Mouse (Mus musculus) heart, embryonic 14.5 days (tissue): ENCODE data around the gene Zbtb7a. TPM values are rescaled to one million over a fixed set of nuclear protein-coding genes. Genes with fewer than 3 reads are reported as not detected.
"Not testable (repeated sequence)": the region's sequence is repeated elsewhere in the genome, so short reads cannot be mapped to it uniquely, and the experiment has no call there.

Experiments
- ATAC-seq: fragments of 200-750 bp; cut with Nextera tagmentation; 2 replicates; pipeline ENCODE4 v1.8.0; 2017; ENCODE audit warnings: low read depth, moderate TSS enrichment; ENCODE audit not compliant: insufficient number of reproducible peaks, insufficient read depth, low FRiP score
- H3K27ac ChIP-seq, 2 experiments: fragments of 200-500 bp in 1 of 2; fragments of 300-500 bp in 1 of 2; sonication (generic) in 1 of 2; replicated peaks in 1 of 2; 2 replicates each; pipeline ENCODE4 v1.5.1; 2012 to 2014; ENCODE audit warnings: low read depth in 2 of 2, low read length in 2 of 2, control low read depth in 1 of 2, mild to moderate bottlenecking in 1 of 2, mixed read lengths in 1 of 2; ENCODE audit not compliant: control insufficient read depth in 1 of 2, insufficient read depth in 1 of 2
- H3K27me3 ChIP-seq: fragments of 300-500 bp; sonication (generic); 2 replicates; pipeline ENCODE4 v1.6.1; 2014; ENCODE audit warnings: mild to moderate bottlenecking, low read length, control low read depth; ENCODE audit not compliant: control insufficient read depth, insufficient read depth
- H3K36me3 ChIP-seq: fragments of 300-500 bp; sonication (generic); 2 replicates; pipeline ENCODE4 v1.6.1; 2014; ENCODE audit warnings: mild to moderate bottlenecking, control low read depth, low read length, mixed read lengths; ENCODE audit not compliant: control insufficient read depth, insufficient read depth
- H3K4me1 ChIP-seq, 2 experiments: fragments of 200-500 bp in 1 of 2; fragments of 300-500 bp in 1 of 2; sonication (generic) in 1 of 2; 2 replicates each; pipeline ENCODE4 v1.6.1; 2012 to 2014; ENCODE audit warnings: low read length in 2 of 2, control low read depth in 1 of 2, mixed read lengths in 1 of 2; ENCODE audit not compliant: control insufficient read depth in 2 of 2, insufficient read depth in 2 of 2
- H3K4me2 ChIP-seq: fragments of 300-500 bp; sonication (generic); 2 replicates; pipeline ENCODE4 v1.6.1; 2014; ENCODE audit warnings: mild to moderate bottlenecking, low read length
- H3K4me3 ChIP-seq, 2 experiments: fragments of 200-500 bp in 1 of 2; fragments of 300-500 bp in 1 of 2; sonication (generic) in 1 of 2; 2 replicates each; pipeline ENCODE4 v1.5.1; 2012 to 2014; ENCODE audit warnings: low read length in 2 of 2, mild to moderate bottlenecking in 2 of 2, control low read depth in 1 of 2, low read depth in 1 of 2, moderate library complexity in 1 of 2; ENCODE audit not compliant: control insufficient read depth in 1 of 2, insufficient read depth in 1 of 2
- H3K9ac ChIP-seq: fragments of 300-500 bp; sonication (generic); 2 replicates; pipeline ENCODE4 v1.6.1; 2014; ENCODE audit warnings: mild to moderate bottlenecking, low read length
- H3K9me3 ChIP-seq: fragments of 300-500 bp; sonication (generic); 2 replicates; pipeline ENCODE4 v1.6.1; 2016; ENCODE audit warnings: low read length, control low read depth; ENCODE audit not compliant: control insufficient read depth
- WGBS: fragments of 180-500 bp; shearing (Covaris S2); extraction: QIAGEN DNeasy Blood & Tissue Kit; methylation state at CpG from one replicate; pipeline ENCODE4 v1.1.7; 2014; 5-methylcytosine and 5-hydroxymethylcytosine counted together
- polyA plus RNA-seq: library from polyadenylated mRNA; unstranded; fragments of >200 nt; fragmentation: Nextera tagmentation; extraction: Ambion mirVana; gene quantifications from 2 replicates; pipeline ENCODE4 v1.2.1, GENCODE M21; 2014

Zbtb7a gene
- polyA plus RNA-seq, 1 experiment from 2014 or later: 16.8 TPM

DNA sequence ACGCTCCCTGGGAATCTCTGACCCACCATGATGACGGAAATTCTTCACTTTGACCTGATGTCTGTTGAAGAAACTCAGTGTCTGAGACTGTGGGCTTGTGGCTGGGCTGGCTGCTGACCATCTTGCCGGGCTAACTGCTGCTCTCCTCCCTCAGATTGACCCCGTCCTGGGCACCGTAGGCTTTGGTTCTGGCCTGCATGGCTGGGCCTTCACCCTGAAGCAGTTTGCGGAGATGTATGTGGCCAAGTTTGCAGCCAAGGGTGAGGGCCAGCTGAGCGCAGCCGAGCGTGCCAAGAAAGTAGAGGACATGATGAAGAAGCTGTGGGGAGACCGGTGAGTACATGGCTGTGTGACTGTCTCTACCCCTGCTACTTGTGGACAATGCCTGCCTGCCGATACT lies 43.9 kb downstream of the Zbtb7a start:
- Histone ChIP-seq H3K36me3 (peaks cover 54% of the 10 kb centered on the region), H3K27me3 (no peaks in the 10 kb centered on the region), H3K9ac (no peak overlapping the region), H3K4me1 (peaks cover 11 to 48% of the 10 kb centered on the region in 2 experiments), H3K4me2 (no peak overlapping the region), H3K9me3 (no peaks in the 10 kb centered on the region), H3K4me3 (no peak overlapping the region), H3K27ac (no peak overlapping the region)
- ATAC-seq: no peak
- WGBS: 92% methylated on average over 11 of the region's 11 CpGs

DNA sequence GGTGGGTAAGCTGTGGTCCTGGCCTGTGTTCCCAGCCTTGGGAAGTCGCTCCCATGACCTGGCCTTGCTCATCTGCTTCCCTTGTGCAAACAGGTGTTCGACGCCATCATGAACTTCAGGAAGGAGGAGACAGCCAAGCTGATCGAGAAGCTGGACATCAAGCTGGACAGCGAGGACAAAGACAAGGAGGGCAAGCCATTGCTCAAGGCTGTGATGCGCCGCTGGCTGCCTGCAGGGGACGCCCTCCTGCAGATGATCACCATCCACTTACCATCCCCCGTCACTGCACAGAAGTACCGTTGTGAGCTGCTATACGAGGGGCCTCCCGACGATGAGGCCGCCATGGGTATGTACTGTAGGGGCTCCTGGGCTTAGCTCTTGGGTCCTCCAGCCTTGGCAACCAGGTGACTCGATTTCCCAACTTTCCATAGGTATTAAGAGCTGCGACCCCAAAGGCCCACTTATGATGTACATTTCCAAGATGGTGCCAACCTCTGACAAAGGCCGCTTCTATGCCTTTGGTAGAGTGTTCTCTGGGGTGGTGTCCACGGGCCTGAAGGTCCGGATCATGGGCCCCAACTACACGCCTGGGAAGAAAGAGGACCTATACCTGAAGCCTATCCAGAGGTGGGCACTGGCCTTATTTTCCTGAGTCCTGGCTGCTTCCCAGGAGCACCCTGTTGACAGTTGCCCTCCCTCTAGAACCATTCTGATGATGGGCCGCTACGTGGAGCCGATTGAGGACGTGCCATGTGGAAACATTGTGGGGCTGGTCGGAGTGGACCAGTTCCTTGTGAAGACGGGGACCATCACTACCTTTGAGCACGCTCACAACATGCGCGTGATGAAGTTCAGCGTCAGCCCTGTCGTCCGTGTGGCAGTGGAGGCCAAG lies 44.7 kb downstream of the Zbtb7a start:
- Histone ChIP-seq H3K4me2 (no peak overlapping the region), H3K36me3 (peaks cover 61% of the 10 kb centered on the region), H3K27ac (no peak overlapping the region), H3K9ac (no peak overlapping the region), H3K4me3 (no peak overlapping the region), H3K27me3 (no peaks in the 10 kb centered on the region), H3K9me3 (no peaks in the 10 kb centered on the region), H3K4me1 (peaks cover 14 to 51% of the 10 kb centered on the region in 2 experiments)
- 88% methylated on average over 32 of the region's 32 CpGs for WGBS
- ATAC-seq: no peak

DNA sequence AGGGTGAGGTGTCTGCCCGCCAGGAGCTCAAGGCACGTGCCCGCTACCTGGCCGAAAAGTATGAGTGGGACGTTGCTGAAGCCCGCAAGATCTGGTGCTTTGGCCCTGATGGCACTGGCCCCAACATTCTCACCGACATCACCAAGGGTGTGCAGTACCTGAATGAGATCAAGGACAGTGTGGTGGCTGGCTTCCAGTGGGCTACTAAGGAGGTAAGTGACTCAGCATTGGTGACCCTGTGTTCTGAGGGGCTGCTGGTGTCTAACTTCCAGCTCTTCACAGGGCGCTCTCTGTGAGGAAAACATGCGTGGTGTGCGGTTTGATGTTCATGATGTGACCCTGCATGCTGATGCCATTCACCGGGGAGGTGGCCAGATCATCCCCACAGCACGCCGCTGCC lies 45.9 kb downstream of the Zbtb7a start:
- H3K4me3 ChIP-seq: no peak overlapping the region
- H3K27me3 ChIP-seq: no peaks in the 10 kb centered on the region
- H3K36me3 ChIP-seq: peaks cover 72% of the 10 kb centered on the region
- no peak overlapping the region; a peak in 1 of 4 replicates for H3K27ac ChIP-seq
- H3K4me2 ChIP-seq: no peak overlapping the region
- WGBS: 94% methylated on average over 13 of the region's 13 CpGs
- peaks cover 18 to 50% of the 10 kb centered on the region in 2 experiments for H3K4me1 ChIP-seq
- no peak for ATAC-seq
- no peak overlapping the region for H3K9ac ChIP-seq
- no peaks in the 10 kb centered on the region for H3K9me3 ChIP-seq

DNA sequence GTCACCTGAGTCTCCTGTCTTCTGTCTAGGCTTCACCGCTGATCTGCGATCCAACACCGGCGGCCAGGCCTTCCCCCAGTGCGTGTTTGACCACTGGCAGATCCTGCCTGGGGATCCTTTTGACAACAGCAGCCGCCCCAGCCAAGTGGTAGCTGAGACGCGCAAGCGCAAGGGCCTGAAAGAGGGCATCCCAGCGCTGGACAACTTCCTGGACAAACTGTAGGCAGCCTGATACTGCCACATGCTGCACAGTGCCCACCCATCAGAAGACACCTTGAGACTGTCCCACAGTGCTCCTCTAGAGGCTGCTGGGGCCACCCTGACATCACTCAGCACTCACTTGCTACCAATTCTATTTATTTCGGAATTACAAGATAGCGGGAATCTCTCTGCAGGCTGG lies 46.8 kb downstream of the Zbtb7a start:
- 68% methylated on average over 12 of the region's 12 CpGs for WGBS
- not testable (repeated sequence) for H3K4me3 ChIP-seq, ATAC-seq, H3K9ac ChIP-seq, H3K4me2 ChIP-seq, H3K27me3 ChIP-seq, H3K9me3 ChIP-seq
- H3K27ac ChIP-seq: peak overlapping the region in 1 of 2 experiments; percentile 33; a peak in 1 of 4 replicates
- H3K36me3 ChIP-seq: peaks cover 79% of the 10 kb centered on the region
- H3K4me1 ChIP-seq: peaks cover 18 to 50% of the 10 kb centered on the region in 2 experiments

DNA sequence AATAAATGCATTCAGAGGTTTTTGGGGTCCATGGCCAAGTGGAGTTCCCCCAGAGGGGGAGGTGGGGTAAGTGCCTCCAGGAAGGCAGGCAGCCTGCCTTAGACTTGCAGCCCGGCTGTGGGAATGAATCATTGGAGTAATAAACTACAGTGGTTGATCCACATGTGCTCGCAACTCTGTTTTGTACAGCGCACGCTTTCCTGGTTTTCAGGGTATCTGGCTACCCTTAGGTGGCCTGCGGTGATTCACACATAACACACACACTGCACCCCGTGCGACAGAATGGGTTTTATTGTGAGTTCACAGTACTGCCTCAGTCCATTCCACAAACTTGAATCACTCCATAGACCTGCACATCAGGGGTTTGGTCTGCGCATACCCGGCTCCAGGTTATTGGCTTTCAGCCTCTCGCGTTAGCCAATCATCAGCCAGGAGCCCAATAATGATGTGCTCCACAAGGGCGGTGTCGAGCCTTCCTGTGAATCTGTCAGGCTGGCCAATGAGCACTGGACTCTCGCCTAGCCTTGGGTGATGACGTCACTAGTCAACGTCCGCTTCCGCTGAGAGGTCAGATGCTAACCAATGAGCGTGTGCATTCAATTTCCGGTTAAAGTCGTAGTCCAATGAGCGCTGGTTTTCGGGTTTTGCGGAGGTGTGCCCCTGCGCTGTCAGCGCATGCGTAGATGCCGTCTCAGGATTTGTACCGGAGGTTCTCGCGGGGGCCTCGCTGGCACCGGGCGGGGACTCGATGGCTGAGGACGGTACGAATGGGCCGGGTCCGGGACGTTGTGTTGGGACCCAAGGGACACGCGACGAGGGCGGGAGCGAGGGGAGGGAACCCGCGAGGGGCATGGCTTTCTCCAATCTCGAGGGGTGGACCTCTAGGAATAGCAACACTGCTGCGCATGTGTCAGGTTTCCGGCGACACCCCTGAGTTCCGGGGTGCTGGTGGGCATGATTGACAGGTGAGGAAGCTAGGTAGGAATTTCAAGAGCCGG lies 47.6 kb downstream of the Zbtb7a start, which contains the start of gene Dapk3:
Gene Dapk3, plus strand, starts transcription at position 670 of the 998 bp plus-strand sequence.
- peak within 1 kb of the TSS; percentile 92 to 93 for H3K27ac ChIP-seq
- no peaks in the 10 kb centered on the region for H3K27me3 ChIP-seq
- H3K9ac ChIP-seq: peak within 1 kb of the TSS; percentile 86
- WGBS: 6% methylated on average over 53 of the region's 53 CpGs
- ATAC-seq: peak; percentile 85
- H3K4me3 ChIP-seq: peak within 1 kb of the TSS; percentile 71 to 88
- H3K4me2 ChIP-seq: peak within 1 kb of the TSS; percentile 78
- H3K4me1 ChIP-seq: peaks cover 18 to 48% of the 10 kb centered on the region in 2 experiments
- H3K9me3 ChIP-seq: no peaks in the 10 kb centered on the region
- H3K36me3 ChIP-seq: peaks cover 83% of the 10 kb centered on the region

DNA sequence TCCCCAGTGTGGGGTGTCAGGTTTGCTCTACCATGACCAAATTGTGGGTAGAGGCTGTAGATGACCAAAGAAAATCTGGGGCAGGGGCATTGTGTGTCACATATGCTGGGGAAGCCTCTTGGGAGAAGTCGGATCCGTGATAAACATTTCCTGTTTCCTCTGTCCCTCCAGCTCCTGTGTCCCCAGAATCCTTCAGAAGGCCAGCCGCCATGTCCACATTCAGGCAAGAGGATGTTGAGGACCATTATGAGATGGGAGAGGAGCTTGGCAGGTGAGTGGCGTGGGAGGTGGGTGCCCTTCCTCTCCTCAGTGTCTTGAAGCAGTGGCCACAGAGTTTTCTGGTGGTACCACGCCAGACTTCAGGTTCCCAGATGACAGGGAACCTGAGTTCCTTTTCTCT lies 48.8 kb downstream of the Zbtb7a start, which contains the start of gene 4930442H23Rik:
Gene 4930442H23Rik, minus strand, starts transcription at position 45 of the 400 bp plus-strand sequence.
- no peaks in the 10 kb centered on the region for H3K27me3 ChIP-seq
- H3K9ac ChIP-seq: peak within 1 kb of the TSS; percentile 86
- peaks cover 18 to 36% of the 10 kb centered on the region in 2 experiments for H3K4me1 ChIP-seq
- H3K27ac ChIP-seq: peak within 1 kb of the TSS; percentile 92 to 93
- WGBS: 73% methylated on average over 5 of the region's 5 CpGs
- H3K9me3 ChIP-seq: no peaks in the 10 kb centered on the region
- H3K4me2 ChIP-seq: peak within 1 kb of the TSS; percentile 78
- peaks cover 76% of the 10 kb centered on the region for H3K36me3 ChIP-seq
- peak within 1 kb of the TSS; percentile 71 to 88 for H3K4me3 ChIP-seq
- ATAC-seq: no peak

DNA sequence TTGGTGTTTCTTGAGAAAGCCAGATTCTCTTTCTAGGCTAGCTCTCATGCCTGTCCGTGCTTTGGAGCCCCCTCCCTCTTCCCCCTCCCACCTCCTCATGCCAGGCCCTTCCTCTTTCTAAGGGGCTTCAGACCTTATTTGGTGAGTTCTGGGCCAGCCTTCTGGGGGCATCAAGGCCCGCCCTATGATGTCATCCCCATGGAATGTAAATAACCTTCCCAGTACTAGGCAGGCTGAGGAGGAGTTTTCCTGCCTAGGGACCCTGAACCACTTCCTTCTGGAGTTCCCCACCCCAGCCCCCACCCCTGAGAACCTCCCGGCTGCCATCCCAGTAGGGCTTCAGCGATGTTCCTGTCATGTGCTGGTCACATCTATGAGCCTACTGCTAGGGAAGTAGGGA lies 49.7 kb downstream of the Zbtb7a start:
- H3K4me1 ChIP-seq: peaks cover 18 to 30% of the 10 kb centered on the region in 2 experiments
- no peaks in the 10 kb centered on the region for H3K27me3 ChIP-seq
- H3K9me3 ChIP-seq: no peaks in the 10 kb centered on the region
- H3K4me3 ChIP-seq: no peak overlapping the region
- ATAC-seq: no peak
- H3K27ac ChIP-seq: peak overlapping the region; percentile 83 to 92
- H3K9ac ChIP-seq: peak overlapping the region; percentile 86
- peaks cover 73% of the 10 kb centered on the region for H3K36me3 ChIP-seq
- H3K4me2 ChIP-seq: peak overlapping the region; percentile 78
- 9% methylated on average over 4 of the region's 4 CpGs for WGBS
